Mouse (Mus musculus) small intestine, adult 2 months (tissue): ENCODE measurements at regions not wholly inside any gene's neighbourhood (a gene's known extent, or its start where the extent isn't known, plus 50 kb on each side); places are given as distances from the start of the nearest gene placed in this dataset.

Experiments used
- CTCF ChIP-seq: fragments of 200-500 bp; IDR thresholded peaks from 2 replicates; pipeline ENCODE4 v1.5.1; 2012; ENCODE audit warnings: low read depth, mild to moderate bottlenecking, control low read depth, inconsistent platforms, low read length, moderate library complexity, mixed read lengths; ENCODE audit not compliant: insufficient replicate concordance, insufficient read length; ENCODE audit errors: extremely low read depth
- POLR2A ChIP-seq: fragments of 200-500 bp; IDR thresholded peaks from 2 replicates; pipeline ENCODE4 v1.6.1; 2012; ENCODE audit warnings: low read depth, mild to moderate bottlenecking, control low read depth, inconsistent platforms, low read length, moderate library complexity

- TF ChIP-seq CTCF (no peak), POLR2A (no peak)
These were observed 158.5 kb downstream of the Fam43a start for GRCm38 (mm10) chr16:30758041-30758440.
